Mouse (Mus musculus) ES-Bruce4 (cell line): ENCODE data around the gene Vmn1r20. TPM values are rescaled to one million over a fixed set of nuclear protein-coding genes. Genes with fewer than 3 reads are reported as not detected.
"Not testable (repeated sequence)": the region's sequence is repeated elsewhere in the genome, so short reads cannot be mapped to it uniquely, and the experiment has no call there.

ENCODE experiments used
- H3K27ac ChIP-seq: 2 replicates; pipeline ENCODE4 v1.5.1; 2012; ENCODE audit warnings: low read length, inconsistent platforms; ENCODE audit not compliant: insufficient read depth
- H3K27me3 ChIP-seq: 2 replicates; pipeline ENCODE4 v1.6.1; 2012; ENCODE audit warnings: mild to moderate bottlenecking, low read length, inconsistent platforms; ENCODE audit not compliant: control insufficient read depth, poor library complexity, insufficient read depth, severe bottlenecking
- H3K36me3 ChIP-seq: 2 replicates; pipeline ENCODE4 v1.6.1; 2012; ENCODE audit warnings: inconsistent platforms, mild to moderate bottlenecking, low read length, moderate library complexity; ENCODE audit not compliant: control insufficient read depth, poor library complexity, insufficient read depth, severe bottlenecking
- H3K4me1 ChIP-seq: one replicate; pipeline ENCODE4 v1.8.1; 2011; ENCODE audit warnings: low read length; ENCODE audit not compliant: control insufficient read depth, insufficient read depth
- H3K4me3 ChIP-seq: 2 replicates; pipeline ENCODE4 v1.5.1; 2011; ENCODE audit warnings: low read depth, mild to moderate bottlenecking, low read length
- H3K9ac ChIP-seq: 2 replicates; pipeline ENCODE4 v1.6.1; 2012; ENCODE audit warnings: low read depth, mild to moderate bottlenecking, inconsistent platforms; ENCODE audit not compliant: poor library complexity, severe bottlenecking
- H3K9me3 ChIP-seq: replicated peaks from 2 replicates; pipeline ENCODE4 v1.6.1; 2012; ENCODE audit warnings: mild to moderate bottlenecking, low read length, inconsistent platforms; ENCODE audit not compliant: control insufficient read depth, poor library complexity, insufficient read depth, severe bottlenecking
- CTCF ChIP-seq: IDR thresholded peaks from one replicate; pipeline ENCODE4 v1.8.1; 2011; ENCODE audit warnings: low read depth, low read length
- EP300 ChIP-seq: IDR thresholded peaks from 2 replicates; pipeline ENCODE4 v1.6.1; 2011; ENCODE audit warnings: low read depth, low read length; ENCODE audit not compliant: insufficient read depth
- POLR2A ChIP-seq: IDR thresholded peaks from one replicate; pipeline ENCODE4 v1.8.1; 2011; ENCODE audit warnings: low read length; ENCODE audit not compliant: insufficient read depth
- polyA plus RNA-seq: library from polyadenylated mRNA; stranded (reverse); fragments of >200 nt; gene quantifications from 2 replicates; pipeline ENCODE4 v1.2.4, GENCODE M21; 2011; ENCODE audit warnings: low read depth; ENCODE audit not compliant: missing spikeins, insufficient read depth, insufficient read length

Gene Vmn1r20
- not detected in 2 replicates for polyA plus RNA-seq

DNA sequence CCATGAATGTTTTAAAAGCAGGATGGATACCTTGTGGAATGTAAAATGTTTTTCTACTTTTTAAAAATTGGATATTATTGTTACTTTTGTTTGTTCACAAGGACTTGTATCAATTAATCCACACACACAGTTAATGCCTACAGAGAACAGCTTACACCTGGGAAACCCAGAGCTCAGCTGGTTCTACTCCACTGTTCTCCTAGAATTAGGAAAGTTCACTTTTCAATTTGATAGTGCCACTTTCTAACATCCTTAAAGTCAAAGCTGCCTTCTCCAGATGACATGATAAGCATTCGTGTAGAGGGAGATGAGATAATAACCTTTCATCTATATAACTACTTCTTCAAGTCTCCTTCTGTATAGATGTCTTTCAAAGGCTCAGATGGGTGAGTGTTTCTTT is at the start of gene Vmn1r20:
Vmn1r20 (plus strand) TSS at position 301 of the 400 bp plus-strand sequence.
- TF ChIP-seq EP300 (no peak), POLR2A (no peak), CTCF (no peak)
- no peak within 1 kb of the TSS for H3K4me3 ChIP-seq
- H3K36me3 ChIP-seq = no peaks in the 10 kb centered on the region
- no peaks in the 10 kb centered on the region for H3K4me1 ChIP-seq
- H3K27me3 ChIP-seq = no peaks in the 10 kb centered on the region
- no peak within 1 kb of the TSS for H3K27ac ChIP-seq
- H3K9me3 ChIP-seq = no peaks in the 10 kb centered on the region
- no peak within 1 kb of the TSS for H3K9ac ChIP-seq

DNA sequence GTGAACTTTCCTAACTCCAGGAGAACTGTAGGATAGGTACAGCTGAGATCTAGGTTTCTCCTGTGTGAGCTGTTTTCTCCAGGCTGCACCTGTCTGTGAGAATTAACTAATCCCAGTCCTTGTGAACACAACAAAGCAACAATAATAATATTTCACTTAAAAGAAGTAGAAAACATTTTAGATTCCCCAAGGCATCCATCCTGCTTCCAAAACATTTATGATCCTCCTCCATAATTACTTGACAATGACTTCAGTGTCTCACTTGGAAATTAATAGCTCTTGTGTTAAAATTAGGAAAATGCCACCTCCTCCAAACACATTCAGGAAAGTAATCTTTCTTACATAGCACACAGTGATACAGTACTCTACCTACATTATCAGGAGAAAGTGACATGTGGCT is 33.0 kb upstream of the Vmn1r20 start, which contains the start of gene Vmn1r18:
Vmn1r18 (minus strand) TSS at position 101 of the 400 bp plus-strand sequence.
- no peaks in the 10 kb centered on the region for H3K27me3 ChIP-seq
- no peak within 1 kb of the TSS for H3K9ac ChIP-seq
- no peaks in the 10 kb centered on the region for H3K4me1 ChIP-seq
- H3K36me3 ChIP-seq = no peaks in the 10 kb centered on the region
- no peak within 1 kb of the TSS for H3K4me3 ChIP-seq
- H3K27ac ChIP-seq = no peak within 1 kb of the TSS
- TF ChIP-seq CTCF (no peak), EP300 (no peak), POLR2A (no peak)
- H3K9me3 ChIP-seq = no peaks in the 10 kb centered on the region

DNA sequence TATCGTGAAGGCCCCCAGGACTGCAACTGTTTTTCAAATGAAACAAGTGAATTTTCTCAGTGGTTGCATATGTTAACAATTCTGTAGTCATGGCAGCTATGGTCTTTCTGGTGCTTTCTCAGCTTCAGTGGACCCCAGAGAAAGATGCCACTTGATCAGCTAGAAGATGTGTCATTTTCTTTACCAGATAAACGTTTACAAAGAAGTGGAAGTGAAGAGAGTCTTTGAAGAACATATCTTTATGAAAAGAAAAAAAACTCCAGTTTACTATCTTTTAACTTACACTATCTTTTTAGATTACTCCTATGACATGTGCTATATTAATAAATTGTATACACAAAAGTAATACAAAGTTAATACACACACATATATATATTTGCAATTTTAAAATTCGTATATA is 25.2 kb upstream of the Vmn1r20 start, which contains the start of gene Vmn1r19:
Vmn1r19 (plus strand) TSS at position 301 of the 400 bp plus-strand sequence.
- not testable (repeated sequence) for H3K27me3 ChIP-seq, H3K9me3 ChIP-seq, H3K4me1 ChIP-seq, H3K9ac ChIP-seq, H3K4me3 ChIP-seq, H3K36me3 ChIP-seq, H3K27ac ChIP-seq

DNA sequence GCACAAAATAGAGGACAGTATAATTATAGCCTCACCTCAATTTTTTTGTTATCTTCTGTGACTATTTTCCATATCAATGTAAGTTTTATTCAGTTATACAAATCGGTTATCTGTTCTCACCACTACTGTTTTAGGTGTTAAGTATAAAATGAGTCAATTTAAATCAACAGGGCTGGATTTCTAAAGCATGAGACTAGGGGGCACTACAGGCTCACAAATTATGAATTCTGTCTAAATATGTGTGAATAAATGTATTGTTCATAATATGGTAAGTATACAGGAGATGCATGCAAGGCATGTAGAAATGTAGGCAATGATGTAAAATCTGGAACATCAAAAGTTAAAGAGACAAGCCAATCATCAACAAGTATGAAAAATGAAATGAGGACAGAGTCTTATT is 2.5 kb downstream of the Vmn1r20 start:
- TF ChIP-seq POLR2A = no peak
- TF ChIP-seq CTCF = no peak
- no peak for TF ChIP-seq EP300

DNA sequence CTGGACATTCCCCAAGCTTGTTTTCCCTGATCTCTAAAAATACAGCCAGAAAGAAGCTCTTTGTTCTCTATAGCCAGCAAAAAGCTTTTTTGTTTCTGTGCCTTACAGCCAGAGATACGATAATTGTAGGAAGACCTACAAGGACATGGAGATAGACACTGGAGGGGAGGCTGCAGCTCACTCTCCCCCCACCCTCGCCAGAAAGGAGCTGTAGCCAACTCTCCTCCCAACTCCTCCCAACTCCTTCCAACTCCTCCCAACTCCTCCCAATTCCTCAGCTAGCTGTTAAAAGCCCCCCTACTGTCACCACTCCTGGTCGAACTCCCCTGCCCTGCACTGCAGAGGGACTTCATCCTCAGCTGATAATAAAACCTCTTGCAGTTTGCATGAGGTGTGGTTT is 39.4 kb downstream of the Vmn1r20 start:
- not testable (repeated sequence) for H3K36me3 ChIP-seq, H3K4me3 ChIP-seq, H3K27me3 ChIP-seq, H3K9ac ChIP-seq, H3K4me1 ChIP-seq, H3K27ac ChIP-seq, H3K9me3 ChIP-seq

More for the DNA sequence above, 2.5 kb downstream of the Vmn1r20 start:
- Histone ChIP-seq H3K4me1 (no peaks in the 10 kb centered on the region), H3K9me3 (no peaks in the 10 kb centered on the region), H3K27ac (no peak overlapping the region), H3K36me3 (no peaks in the 10 kb centered on the region), H3K9ac (no peak overlapping the region), H3K27me3 (no peaks in the 10 kb centered on the region), H3K4me3 (no peak overlapping the region)

Other genes with a start within 250 kb of the Vmn1r20 start
- 1.7 and 1.8 TPM in 2 replicates for gene Vmn1r13, start 225.6 kb upstream of the Vmn1r20 start, polyA plus RNA-seq
- gene Vmn1r14, start 197.2 kb upstream of the Vmn1r20 start, polyA plus RNA-seq = not detected in 2 replicates
- 0.33 TPM in 1 of 2 replicates, not detected in the other for gene Vmn1r15, start 171.0 kb upstream of the Vmn1r20 start, polyA plus RNA-seq
- gene Vmn1r16, start 99.4 kb upstream of the Vmn1r20 start, polyA plus RNA-seq = not detected in 2 replicates
- gene Vmn1r17, start 65.2 kb upstream of the Vmn1r20 start, polyA plus RNA-seq = not detected in 2 replicates
- 0.05 and 0.09 TPM in 2 replicates for gene Vmn1r18, start 33.1 kb upstream of the Vmn1r20 start, polyA plus RNA-seq
- gene Vmn1r19, start 25.1 kb upstream of the Vmn1r20 start, polyA plus RNA-seq = not detected in 2 replicates
- 15.9 and 19.7 TPM in 2 replicates for gene Ppm1k, start 106.5 kb downstream of the Vmn1r20 start, polyA plus RNA-seq
- 4.8 and 6.2 TPM in 2 replicates for gene Herc6, start 152.1 kb downstream of the Vmn1r20 start, polyA plus RNA-seq